Mouse (Mus musculus): ENCODE results near the gene Gm20708.
A peak's percentile ranks its signal among the peaks of the same experiment; 100 is the strongest.
"Not testable (repeated sequence)": the region's sequence is repeated elsewhere in the genome, so short reads cannot be mapped to it uniquely, and the experiment has no call there.

Gene Gm20708

GRCm38 (mm10) chr11:117813867-117814266 is 4.4 kb downstream of the Gm20708 start:
- no peak for DNase-seq

GRCm38 (mm10) chr11:117814704-117815366 is 5.4 kb downstream of the Gm20708 start:
- DNase-seq = no peak

GRCm38 (mm10) chr11:117815850-117816249 is 6.4 kb downstream of the Gm20708 start:
- not testable (repeated sequence) for DNase-seq

- DNase-seq = no peak
These were observed 7.0 kb downstream of the Gm20708 start for GRCm38 (mm10) chr11:117816389-117816996.

GRCm38 (mm10) chr11:117819095-117819494 is 9.6 kb downstream of the Gm20708 start:
- no peak for DNase-seq

- DNase-seq = no peak
These were observed 10.7 kb downstream of the Gm20708 start for GRCm38 (mm10) chr11:117820173-117820572.

- no peak for DNase-seq
These were observed 12.4 kb downstream of the Gm20708 start for GRCm38 (mm10) chr11:117821868-117822267.

GRCm38 (mm10) chr11:117822728-117823241 is 13.3 kb downstream of the Gm20708 start:
- DNase-seq = no peak

- DNase-seq = no peak
These were observed 13.9 kb downstream of the Gm20708 start for GRCm38 (mm10) chr11:117823411-117823810.

- DNase-seq = peak; percentile 87
These were observed 14.8 kb downstream of the Gm20708 start for GRCm38 (mm10) chr11:117824060-117824969.

GRCm38 (mm10) chr11:117825333-117826101 is 16.0 kb downstream of the Gm20708 start, which contains the start of the genes Afmid and Tk1:
TSS of gene Afmid (plus strand) at chr11:117825924.
TSS of gene Tk1 (minus strand) at chr11:117826092.
- DNase-seq = peak; percentile 95

- DNase-seq = peak; percentile 58
These were observed 16.7 kb downstream of the Gm20708 start for GRCm38 (mm10) chr11:117826164-117826563.

GRCm38 (mm10) chr11:117826916-117827315 is 17.4 kb downstream of the Gm20708 start:
- DNase-seq = no peak

- DNase-seq = no peak
These were observed 17.9 kb downstream of the Gm20708 start for GRCm38 (mm10) chr11:117827386-117827785.

GRCm38 (mm10) chr11:117828149-117828887 is 18.9 kb downstream of the Gm20708 start:
- no peak for DNase-seq

- no peak for DNase-seq
These were observed 19.6 kb downstream of the Gm20708 start for GRCm38 (mm10) chr11:117828888-117829604.

- no peak for DNase-seq
These were observed 20.3 kb downstream of the Gm20708 start for GRCm38 (mm10) chr11:117829671-117830215.

GRCm38 (mm10) chr11:117830401-117830800 is 20.9 kb downstream of the Gm20708 start:
- no peak for DNase-seq

- DNase-seq = peak; percentile 86
These were observed 22.9 kb downstream of the Gm20708 start for GRCm38 (mm10) chr11:117832086-117832969.
